Mouse (Mus musculus): Measurements from ENCODE around the gene Trim71. TPM values are rescaled to one million over a fixed set of nuclear protein-coding genes. Genes with fewer than 3 reads are reported as not detected.
A peak's percentile ranks its signal among the peaks of the same experiment; 100 is the strongest.

Gene Trim71
- total RNA-seq (2022), result not detected

DNA sequence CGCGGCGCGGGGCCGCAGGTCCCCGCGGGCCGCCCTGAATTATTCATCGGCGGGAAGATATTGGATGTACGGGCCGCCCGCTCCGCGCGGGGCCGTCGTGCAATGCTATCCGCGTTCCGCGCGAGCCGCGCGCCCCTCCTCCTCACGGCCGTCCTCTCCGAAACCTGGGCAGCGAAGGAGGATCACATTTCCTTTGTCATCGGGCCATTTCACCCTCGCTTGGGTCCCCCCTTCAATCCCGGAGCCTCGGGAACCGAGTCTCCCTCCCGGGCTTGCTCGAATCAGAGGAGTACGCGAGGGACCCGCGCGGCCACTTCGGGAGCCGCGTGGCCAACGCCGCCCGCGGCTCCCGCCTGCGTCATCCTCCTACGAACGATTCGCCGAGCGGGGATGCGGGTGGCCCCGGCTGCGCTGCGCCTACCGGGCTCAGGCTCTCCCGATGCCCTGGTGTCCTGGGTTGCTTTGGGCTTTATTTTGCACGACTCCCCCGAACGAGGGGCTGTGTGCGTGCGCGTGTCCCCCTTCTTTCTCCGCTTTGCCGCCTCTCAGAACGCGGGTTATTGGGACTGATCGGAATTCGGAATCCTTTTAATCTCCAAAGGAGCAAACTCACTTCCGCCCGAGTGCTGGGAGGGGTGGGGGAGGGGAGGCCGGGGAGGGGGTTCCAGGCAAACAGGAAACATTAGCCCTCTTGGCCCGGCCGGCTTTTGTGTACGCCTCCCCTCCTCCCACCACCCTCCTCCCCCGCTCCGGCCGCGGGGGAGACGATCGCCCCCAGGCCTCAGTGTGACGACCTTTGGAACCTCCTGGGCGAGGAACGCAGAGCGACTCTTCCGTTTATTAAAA lies at the start of gene Trim71:
Gene Trim71, minus strand, starts transcription at position 609 of the 846 bp plus-strand sequence.
- DNase-seq (ENCODE audit: low spot score in 2 of 2), result no peak

DNA sequence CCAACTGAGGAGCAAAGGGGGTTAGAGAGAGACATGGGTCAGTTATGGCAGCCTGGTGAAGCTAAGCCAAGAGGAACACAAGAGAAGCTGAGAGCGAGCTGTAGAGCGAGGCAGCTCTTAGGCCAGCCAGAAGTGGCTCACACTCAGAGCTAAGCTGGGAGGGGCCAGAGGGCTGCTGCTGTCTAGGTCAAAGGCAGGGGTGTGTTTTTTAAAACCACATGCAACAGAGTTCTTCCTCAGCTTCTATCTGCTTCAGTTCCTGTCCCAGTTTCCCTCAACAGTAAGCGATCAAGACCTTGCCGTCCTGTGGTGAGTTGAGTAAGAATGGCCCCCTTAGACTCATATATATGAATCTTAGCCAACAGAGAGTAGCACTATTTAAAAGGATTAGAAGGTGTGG lies 48.9 kb upstream of the Trim71 start:
- no peak for DNase-seq (ENCODE audit: low spot score in 2 of 2)

- no peak for DNase-seq (ENCODE audit: low spot score in 2 of 2)
Measured at GRCm38 (mm10) chr9:114612566-114612965, 48.4 kb upstream of the Trim71 start.

- no peak for DNase-seq (ENCODE audit: low spot score in 2 of 2)
Measured at GRCm38 (mm10) chr9:114610266-114610665, 46.1 kb upstream of the Trim71 start.

DNA sequence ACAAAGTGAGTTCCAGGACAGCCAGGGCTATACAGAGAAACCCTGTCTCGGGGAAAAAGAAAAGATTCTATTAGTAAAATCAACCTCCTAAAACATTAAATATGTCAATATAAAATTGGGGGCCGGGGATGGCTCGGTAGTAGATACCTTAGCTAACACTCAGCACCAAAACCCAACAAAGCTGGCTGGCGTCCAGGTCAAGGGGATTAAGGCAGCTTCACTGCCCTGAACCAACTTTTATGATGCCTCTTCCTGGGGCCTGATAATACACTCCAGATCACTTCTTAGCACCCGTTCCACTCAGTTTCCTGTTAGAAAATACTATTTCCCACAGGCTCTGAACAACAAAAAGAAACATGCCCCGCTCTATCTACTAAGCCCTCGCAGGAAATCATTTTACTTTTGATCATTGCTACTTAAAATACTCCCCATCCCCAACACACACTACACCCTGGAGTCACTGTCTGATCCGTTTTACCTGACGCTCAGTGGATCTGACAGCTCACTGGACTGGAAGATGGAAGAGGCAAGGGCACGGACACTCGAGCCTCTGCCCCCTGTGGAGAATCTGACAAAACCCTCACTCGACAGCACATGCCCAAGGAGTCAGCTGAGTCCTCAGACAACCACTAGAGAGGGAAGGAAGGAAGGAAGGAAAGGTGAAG lies 39.8 kb upstream of the Trim71 start:
- no peak for DNase-seq (ENCODE audit: low spot score in 2 of 2)

DNA sequence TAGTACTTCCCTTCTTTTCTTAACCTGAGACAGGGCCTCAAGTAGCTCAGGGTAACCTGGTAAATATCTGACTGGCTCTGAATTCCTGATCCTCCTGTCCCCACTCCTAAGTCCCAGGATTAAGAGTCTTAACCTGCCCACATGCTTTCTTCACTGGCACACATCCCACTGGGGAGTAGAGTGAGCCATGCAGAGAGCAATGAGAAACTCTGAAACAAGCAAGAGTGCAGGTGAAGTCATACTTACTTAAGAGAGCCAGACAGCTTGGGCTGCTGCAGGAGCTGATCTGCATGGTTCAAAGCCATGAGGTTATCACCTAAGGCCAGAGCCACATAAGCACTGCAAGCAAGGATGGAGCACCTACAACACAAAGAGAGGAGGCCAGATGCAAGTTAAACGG lies 36.9 kb upstream of the Trim71 start:
- no peak for DNase-seq (ENCODE audit: low spot score in 2 of 2)

- DNase-seq (ENCODE audit: low spot score in 2 of 2), result no peak
Measured at GRCm38 (mm10) chr9:114585017-114585345, 20.8 kb upstream of the Trim71 start.

DNA sequence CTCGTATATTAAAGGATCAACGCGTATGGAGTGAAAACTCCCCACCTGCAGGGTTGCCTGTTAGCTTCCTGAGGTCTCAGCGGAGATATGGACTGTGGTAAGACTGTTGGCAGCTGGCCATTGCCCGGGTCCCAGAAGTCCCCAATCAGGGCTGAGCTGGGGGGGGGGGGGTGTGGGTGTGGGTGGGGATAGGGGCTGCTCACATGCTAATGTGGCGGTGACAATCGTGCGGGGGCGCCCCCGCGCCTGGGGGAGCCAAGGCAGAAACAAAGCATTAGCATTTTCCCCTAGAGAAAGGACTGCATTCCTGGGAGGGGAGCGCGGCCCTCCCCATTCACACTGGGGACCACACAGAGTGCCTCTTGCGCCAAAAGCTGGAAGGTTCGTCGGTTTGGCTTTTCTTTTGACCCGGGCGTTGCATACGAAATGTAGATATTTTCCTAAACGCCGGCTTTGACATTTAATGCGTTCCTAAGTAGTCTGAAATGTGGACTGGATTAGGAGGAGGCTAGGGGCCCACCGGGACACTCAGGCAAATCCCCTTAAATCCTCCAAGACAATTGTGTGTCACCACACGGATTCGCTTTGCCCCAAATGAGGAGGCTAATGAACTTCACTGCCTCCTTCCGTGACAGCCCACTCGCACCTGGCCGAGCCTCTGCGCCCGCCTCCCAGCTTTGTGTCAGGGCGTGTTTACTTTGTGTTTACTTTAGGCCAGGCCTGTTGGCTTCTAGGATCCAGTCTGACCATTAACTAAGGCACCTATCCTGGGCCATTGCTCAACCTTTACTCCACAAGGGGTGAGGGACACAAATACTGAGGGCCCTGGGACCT lies 20.2 kb upstream of the Trim71 start:
- DNase-seq (ENCODE audit: low spot score in 2 of 2), result no peak

DNA sequence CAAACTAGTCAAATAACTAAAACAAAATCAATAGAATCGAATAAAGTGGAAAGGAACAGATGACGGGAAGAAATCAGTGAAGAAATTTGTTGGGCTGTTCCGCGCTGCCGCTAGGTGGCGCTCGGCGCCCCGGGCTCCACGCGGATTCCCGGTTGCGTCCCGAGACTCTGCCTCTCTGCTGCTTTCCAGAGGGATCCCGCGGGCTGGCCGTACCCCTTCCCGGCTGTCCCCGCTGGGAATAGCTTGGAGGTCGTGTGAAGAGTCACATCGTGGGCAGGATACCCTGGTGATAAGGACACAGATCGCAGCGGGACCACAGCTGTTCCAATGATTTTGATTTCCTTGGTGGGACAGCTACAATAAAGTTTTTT lies 19.6 kb upstream of the Trim71 start:
- peak; percentile 34 to 42 for DNase-seq (ENCODE audit: low spot score in 2 of 2)

GRCm38 (mm10) chr9:114578646-114579045 lies 14.5 kb upstream of the Trim71 start:
- no peak for DNase-seq (ENCODE audit: low spot score in 2 of 2)

DNA sequence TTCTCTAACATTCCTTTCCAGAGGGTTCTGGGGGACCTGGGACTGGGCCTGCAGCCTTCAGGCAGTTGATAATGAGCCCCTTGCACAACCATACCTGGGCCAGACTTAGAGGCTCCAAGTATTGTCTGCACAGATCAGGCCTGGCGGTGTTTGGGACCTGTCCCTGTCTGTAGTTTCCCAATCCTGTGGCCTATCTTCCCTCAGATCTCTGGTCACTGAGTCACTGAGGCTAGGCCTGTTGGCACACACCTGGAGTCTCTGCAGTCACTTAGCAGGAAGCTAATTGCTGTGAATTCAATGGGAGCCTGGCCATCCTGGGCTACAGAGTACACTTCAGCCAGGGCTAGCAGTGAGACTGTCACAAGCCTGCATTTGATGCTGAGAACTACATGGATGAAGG lies 11.8 kb upstream of the Trim71 start:
- DNase-seq (ENCODE audit: low spot score in 2 of 2), result no peak

- DNase-seq (ENCODE audit: low spot score in 2 of 2), result no peak
Measured at GRCm38 (mm10) chr9:114573528-114573927, 9.4 kb upstream of the Trim71 start.

GRCm38 (mm10) chr9:114568682-114569474 lies 4.7 kb upstream of the Trim71 start:
- no peak for DNase-seq (ENCODE audit: low spot score in 2 of 2)

DNA sequence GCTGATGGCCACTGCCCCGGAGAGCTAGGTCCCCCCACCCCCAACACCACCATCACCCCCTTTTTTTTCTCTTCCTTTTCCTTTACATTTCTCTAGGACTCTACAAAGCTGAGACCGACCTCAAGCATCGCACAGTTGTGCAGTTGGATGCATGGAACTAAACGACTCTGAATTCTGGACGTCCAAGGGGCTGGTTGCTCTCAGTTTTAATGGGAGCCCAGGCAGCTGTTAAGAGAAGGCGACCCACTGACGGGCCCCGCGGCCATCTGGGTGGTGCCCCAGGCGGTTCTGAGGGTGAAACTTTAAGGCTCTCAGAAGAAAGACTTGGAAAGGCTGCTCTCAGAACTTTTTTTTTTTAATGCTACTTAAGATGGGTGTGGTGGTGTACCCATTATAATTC lies 498 bp upstream of the Trim71 start:
- DNase-seq (ENCODE audit: low spot score in 2 of 2), result no peak

GRCm38 (mm10) chr9:114562919-114563751 lies 1.0 kb downstream of the Trim71 start:
- no peak for DNase-seq (ENCODE audit: low spot score in 2 of 2)

DNA sequence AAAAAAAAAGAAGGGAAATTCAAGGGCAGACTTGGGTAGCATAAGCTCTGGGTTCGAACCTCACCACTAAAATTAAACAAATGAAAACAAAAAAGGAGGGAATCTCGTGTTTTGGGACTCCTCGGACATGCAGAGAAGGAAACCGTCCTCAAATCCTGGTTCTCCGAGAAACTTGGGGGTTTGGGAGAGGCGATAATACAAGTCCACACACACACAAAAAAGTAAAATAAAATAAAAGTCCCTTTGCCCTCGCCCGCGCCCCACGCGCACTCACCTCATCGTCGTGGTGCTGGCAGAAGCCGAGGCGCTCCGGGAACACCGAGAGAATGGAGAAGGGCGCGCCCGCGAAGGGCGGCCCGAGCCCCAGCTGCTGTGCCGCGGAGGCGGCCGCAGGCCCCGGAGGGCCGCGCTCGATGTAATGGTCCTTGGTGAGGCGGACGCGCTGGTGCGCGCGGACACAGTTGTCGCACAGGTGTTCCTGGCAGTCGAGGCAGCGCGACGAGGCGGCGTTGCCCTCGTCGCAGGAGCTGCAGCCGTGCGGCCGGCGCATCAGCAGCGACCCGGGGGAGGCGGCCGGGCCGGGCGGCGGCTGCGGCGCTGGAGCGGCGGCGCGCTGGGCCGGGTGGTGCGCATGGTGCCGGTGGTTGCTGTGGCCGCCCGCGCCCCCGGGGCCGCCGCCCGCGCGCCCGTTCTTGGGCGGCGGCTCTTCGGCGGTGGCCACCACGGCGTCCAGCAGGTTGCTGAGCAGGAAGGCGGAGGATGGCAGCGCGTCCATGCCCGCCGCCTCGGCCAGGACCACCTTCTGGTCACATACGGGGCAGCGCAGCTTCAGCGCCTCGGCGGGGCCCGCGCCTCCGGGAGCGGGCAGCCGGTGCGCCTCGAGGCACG lies 1.9 kb downstream of the Trim71 start:
- no peak for DNase-seq (ENCODE audit: low spot score in 2 of 2)

DNA sequence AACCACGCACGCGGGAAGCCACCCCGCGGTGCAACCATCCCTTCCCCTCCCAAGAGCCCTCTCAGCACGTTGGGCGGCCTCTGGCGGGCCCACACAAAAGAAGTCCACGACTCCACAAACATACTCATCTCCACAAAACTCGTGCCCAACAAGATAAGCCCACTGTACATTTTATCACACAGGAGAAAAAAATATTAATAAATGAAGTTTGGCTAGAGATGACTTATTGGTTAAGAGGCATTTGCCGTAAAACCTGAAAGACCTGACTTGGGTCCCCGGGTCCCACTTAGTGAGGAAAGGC lies 2.5 kb downstream of the Trim71 start:
- no peak for DNase-seq (ENCODE audit: low spot score in 2 of 2)

DNA sequence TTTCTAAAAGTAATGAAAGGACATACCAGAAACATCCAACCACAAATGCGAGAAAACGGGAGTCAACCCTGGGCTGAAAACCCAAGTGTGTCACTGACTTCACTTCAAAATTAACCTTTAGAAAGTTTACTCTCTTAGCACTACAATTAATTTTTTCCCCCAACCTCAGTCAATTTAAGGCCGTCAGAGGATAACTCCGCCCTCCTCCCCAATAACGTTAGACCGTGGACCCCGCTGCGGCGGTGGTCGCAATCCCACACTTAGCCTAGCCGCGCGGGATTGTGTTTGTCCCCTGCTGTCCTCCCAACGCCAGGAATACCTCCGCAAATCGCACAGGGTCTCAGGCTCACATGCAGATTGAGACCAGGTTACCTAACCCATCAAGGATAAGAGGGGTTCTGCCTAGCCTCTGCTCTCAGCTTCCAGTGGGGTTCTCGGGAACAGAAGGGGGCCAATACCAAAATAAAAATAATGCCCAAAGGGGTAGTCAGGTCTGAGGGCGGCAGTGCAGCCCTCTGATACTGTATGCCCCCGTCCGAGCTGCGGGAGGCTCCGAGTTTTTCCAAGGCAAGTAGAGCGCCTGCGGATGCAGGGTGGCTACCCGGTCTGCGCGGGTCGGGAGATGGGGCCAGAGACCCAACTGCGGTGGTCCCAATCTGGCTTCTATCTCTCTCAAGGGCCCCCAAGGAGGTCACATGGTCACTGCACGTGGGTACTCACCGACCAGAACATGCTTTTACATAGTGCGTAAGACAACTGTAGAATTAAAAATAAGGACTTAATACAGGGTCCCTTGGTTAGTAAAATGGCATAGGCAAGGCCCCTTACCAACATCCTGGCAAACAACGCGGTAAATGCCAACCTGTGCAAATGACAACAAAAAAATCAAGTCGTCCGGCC lies 3.1 kb downstream of the Trim71 start:
- no peak for DNase-seq (ENCODE audit: low spot score in 2 of 2)

DNA sequence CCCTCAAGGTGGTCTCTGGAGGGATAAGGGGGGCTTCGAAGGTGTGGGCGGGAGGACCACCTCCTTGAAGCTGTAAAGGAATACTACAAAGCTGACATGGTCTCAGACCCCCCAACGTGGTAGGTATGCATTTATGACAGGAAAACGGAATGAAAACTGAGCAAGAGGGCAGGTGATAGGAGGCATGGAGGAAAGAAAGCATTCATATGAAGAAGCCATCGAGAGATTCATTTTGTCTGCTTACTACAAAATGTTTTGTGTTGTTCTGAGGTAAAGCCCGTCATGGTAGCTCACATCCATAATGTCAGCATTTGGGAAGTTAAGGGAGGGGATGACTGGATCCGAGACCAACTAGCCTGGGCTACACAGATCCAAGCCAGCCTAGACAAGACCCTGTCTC lies 4.0 kb downstream of the Trim71 start:
- no peak for DNase-seq (ENCODE audit: low spot score in 2 of 2)

All from gastrocnemius, adult 8-10 months (tissue).